8 mouse cellular contexts compared by ENCODE assay signal in genomic region chr5:91464876-91465508, GRCm38 (mm10).
DNase-seq lines count a peak whose midpoint lies in the region.

No protein-coding gene starts in this region.

- peak; percentile 10 for DNase-seq in ovary, postnatal 36 days (ENCODE audit: low spot score)
- DNase-seq in ovary, adult 18-20 months (ENCODE audit: low spot score) = no peak
- DNase-seq in brain, embryonic 18.5 days (ENCODE audit: low read depth, low spot score) = peak; percentile 40
- DNase-seq in forelimb bud, embryonic 11.5 days (ENCODE audit: low read depth, low spot score) = peak; percentile 48
- DNase-seq in kidney, postnatal 14 days = peak; percentile 38
- peak; percentile 18 for DNase-seq in lung, postnatal 14 days
- DNase-seq in right cerebral cortex, postnatal 14 days = peak; percentile 22
- DNase-seq in T-cell, adult 2 months (ENCODE audit: low spot score) = no peak

Comparison
In these comparisons a context has a peak if more than half of its experiments do, and no peak if none do; other contexts are left out.
1. DNase-seq: peak in ovary, postnatal 36 days (single experiment), brain, embryonic 18.5 days (single experiment), forelimb bud, embryonic 11.5 days (single experiment), kidney, postnatal 14 days (single experiment), lung, postnatal 14 days (single experiment) and right cerebral cortex, postnatal 14 days (single experiment); none in ovary, adult 18-20 months (single experiment) and T-cell, adult 2 months (single experiment).